Mouse (Mus musculus): ENCODE measurements around the gene Slc22a21.
"Not testable (repeated sequence)": the region's sequence is repeated elsewhere in the genome, so short reads cannot be mapped to it uniquely, and the experiment has no call there.

The Slc22a21 gene

GRCm38 (mm10) chr11:54002147-54002760, 22.1 kb upstream of the Slc22a21 start:
- peak in 1 of 2 experiments; percentile 16 for DNase-seq (ENCODE audit: low spot score in 2 of 2)

GRCm38 (mm10) chr11:53997661-53998060, 17.5 kb upstream of the Slc22a21 start:
- DNase-seq (ENCODE audit: low spot score in 2 of 2) = no peak

GRCm38 (mm10) chr11:53992264-53992663, 12.1 kb upstream of the Slc22a21 start:
- no peak for DNase-seq (ENCODE audit: low spot score in 2 of 2)

GRCm38 (mm10) chr11:53989232-53989631, 9.1 kb upstream of the Slc22a21 start:
- no peak for DNase-seq (ENCODE audit: low spot score in 2 of 2)

- no peak for DNase-seq (ENCODE audit: low spot score in 2 of 2)
Measured at GRCm38 (mm10) chr11:53988081-53988480, 7.9 kb upstream of the Slc22a21 start.

GRCm38 (mm10) chr11:53981396-53981795, 1.3 kb upstream of the Slc22a21 start:
- DNase-seq (ENCODE audit: low spot score in 2 of 2) = no peak

GRCm38 (mm10) chr11:53979456-53979787, 710 bp downstream of the Slc22a21 start:
- not testable (repeated sequence) for DNase-seq (ENCODE audit: low spot score in 2 of 2)

GRCm38 (mm10) chr11:53977672-53978071, 2.5 kb downstream of the Slc22a21 start:
- no peak for DNase-seq (ENCODE audit: low spot score in 2 of 2)

GRCm38 (mm10) chr11:53975559-53975958, 4.6 kb downstream of the Slc22a21 start:
- DNase-seq (ENCODE audit: low spot score in 2 of 2) = no peak

- no peak for DNase-seq (ENCODE audit: low spot score in 2 of 2)
Measured at GRCm38 (mm10) chr11:53958984-53959383, 21.1 kb downstream of the Slc22a21 start.

- peak; percentile 10 to 14 for DNase-seq (ENCODE audit: low spot score in 2 of 2)
Measured at GRCm38 (mm10) chr11:53958176-53958575, 22.0 kb downstream of the Slc22a21 start.

- no peak for DNase-seq (ENCODE audit: low spot score in 2 of 2)
Measured at GRCm38 (mm10) chr11:53956636-53957035, 23.5 kb downstream of the Slc22a21 start.

- no peak for DNase-seq (ENCODE audit: low spot score in 2 of 2)
Measured at GRCm38 (mm10) chr11:53954653-53955052, 25.5 kb downstream of the Slc22a21 start.

- DNase-seq (ENCODE audit: low spot score in 2 of 2) = not testable (repeated sequence)
Measured at GRCm38 (mm10) chr11:53950133-53950532, 30.0 kb downstream of the Slc22a21 start.

- DNase-seq (ENCODE audit: low spot score in 2 of 2) = not testable (repeated sequence)
Measured at GRCm38 (mm10) chr11:53931944-53932318, 48.2 kb downstream of the Slc22a21 start.

- peak; percentile 8 to 11 for DNase-seq (ENCODE audit: low spot score in 2 of 2)
Measured at GRCm38 (mm10) chr11:53931091-53931943, 48.8 kb downstream of the Slc22a21 start.

- no peak for DNase-seq (ENCODE audit: low spot score in 2 of 2)
Measured at GRCm38 (mm10) chr11:53929741-53930140, 50.4 kb downstream of the Slc22a21 start.

- no peak for DNase-seq (ENCODE audit: low spot score in 2 of 2)
Measured at GRCm38 (mm10) chr11:53928585-53928984, 51.5 kb downstream of the Slc22a21 start.

GRCm38 (mm10) chr11:53926303-53926702, 53.8 kb downstream of the Slc22a21 start:
- DNase-seq (ENCODE audit: low spot score in 2 of 2) = no peak

- no peak for DNase-seq (ENCODE audit: low spot score in 2 of 2)
Measured at GRCm38 (mm10) chr11:53918851-53919250, 61.3 kb downstream of the Slc22a21 start.

- no peak for DNase-seq (ENCODE audit: low spot score in 2 of 2)
Measured at GRCm38 (mm10) chr11:53911011-53911410, 69.1 kb downstream of the Slc22a21 start.

- DNase-seq (ENCODE audit: low spot score in 2 of 2) = no peak
Measured at GRCm38 (mm10) chr11:53908686-53909085, 71.4 kb downstream of the Slc22a21 start.

- no peak for DNase-seq (ENCODE audit: low spot score in 2 of 2)
Measured at GRCm38 (mm10) chr11:53904534-53904925, 75.6 kb downstream of the Slc22a21 start.

All from spleen, postnatal 36 days (tissue).